Mouse (Mus musculus): ENCODE data around the gene Serinc1. TPM values are rescaled to one million over a fixed set of nuclear protein-coding genes. Genes with fewer than 3 reads are reported as not detected.

Serinc1 gene
- polyA plus RNA-seq, 1 experiment from 2014 or later: 85.6 TPM

Other genes starting within 250 kb of the Serinc1 start
- gene Hsf2, start 46.1 kb downstream of the Serinc1 start, polyA plus RNA-seq (2015; fragmentation: Nextera tagmentation; extraction: Ambion mirVana): 10.6 and 10.7 TPM in 2 replicates
- gene Pkib, start 99.5 kb upstream of the Serinc1 start, polyA plus RNA-seq (2015; fragmentation: Nextera tagmentation; extraction: Ambion mirVana): 0.95 and 1.5 TPM in 2 replicates

All from liver, embryonic 16.5 days (tissue).